Mouse (Mus musculus): ENCODE results near the gene Nif3l1. TPM values are rescaled to one million over a fixed set of nuclear protein-coding genes. Genes with fewer than 3 reads are reported as not detected.

The Nif3l1 gene
- 10 to 100 TPM; 19.0 to 21.2 TPM for total RNA-seq (2021)
- long read RNA-seq, experiment 1, transcript Nif3l1-201 (7 exons, 3,769 nt): major isoform, 20 of 29 reads
- long read RNA-seq, experiment 1, partial matches to known transcripts: 2 of 29 reads
- long read RNA-seq, experiment 1, other reads (novel, unspliced or antisense): 7 of 29 reads
- long read RNA-seq, experiment 2, transcript Nif3l1-201 (7 exons, 3,769 nt): major isoform, 23 of 33 reads
- long read RNA-seq, experiment 2, partial matches to known transcripts: 1 of 33 reads
- long read RNA-seq, experiment 2, other reads (novel, unspliced or antisense): 5 of 33 reads

DNA sequence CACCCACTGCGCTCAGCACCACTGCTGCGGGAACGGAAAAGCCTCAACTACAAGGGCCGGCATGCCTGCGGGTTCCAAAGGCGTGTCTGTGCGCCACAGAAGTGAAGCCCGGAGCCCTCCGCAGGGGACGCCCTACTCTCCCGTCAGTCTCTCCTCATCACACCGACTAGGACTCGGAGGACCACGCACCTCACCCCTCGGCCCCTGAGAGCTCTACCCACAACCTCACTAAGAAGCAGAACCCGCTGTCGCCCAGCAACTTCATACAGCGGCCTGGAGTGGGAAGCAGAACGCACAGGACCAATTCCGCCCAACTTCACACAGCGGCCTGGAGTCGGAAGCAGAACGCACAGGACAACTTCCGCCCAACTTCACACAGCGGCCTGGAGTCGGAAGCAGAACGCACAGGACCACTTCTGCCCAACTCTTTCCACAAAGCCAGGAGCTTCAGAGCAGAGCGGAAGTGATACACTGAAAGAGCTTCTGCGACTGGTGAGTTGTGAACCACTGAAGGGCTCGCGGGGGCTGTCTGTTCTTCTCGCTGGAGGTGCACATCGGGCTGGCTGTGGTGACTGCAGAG is at the start of gene Nif3l1, which contains the start of gene Ppil3:
Gene Nif3l1 (plus strand): TSS at position 9 of the 580 bp plus-strand sequence.
Gene Ppil3 (minus strand): TSS at position 344 of the 580 bp plus-strand sequence.
- peak; percentile 45 to 73 for DNase-seq (ENCODE audit: low spot score in 2 of 2)

DNA sequence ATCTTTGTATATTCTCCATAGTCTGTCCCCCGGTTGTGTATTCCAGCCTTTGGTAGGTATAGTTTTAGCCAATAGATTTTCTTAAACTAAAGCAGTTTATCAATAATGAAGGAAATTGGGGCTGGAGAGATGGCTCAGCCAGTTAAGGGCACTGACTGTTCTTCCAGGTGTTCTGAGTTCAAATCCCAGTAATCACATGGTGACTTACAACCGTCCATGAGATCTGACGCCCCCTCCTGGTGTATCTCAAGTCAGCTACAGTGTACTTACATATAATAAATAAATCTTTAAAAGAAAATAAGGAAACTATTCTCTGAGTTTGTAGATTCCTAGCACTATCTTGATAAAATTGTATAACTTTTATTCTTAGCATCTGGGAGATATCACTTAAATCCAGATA is 49.6 kb upstream of the Nif3l1 start:
- DNase-seq (ENCODE audit: low spot score in 2 of 2): no peak

DNA sequence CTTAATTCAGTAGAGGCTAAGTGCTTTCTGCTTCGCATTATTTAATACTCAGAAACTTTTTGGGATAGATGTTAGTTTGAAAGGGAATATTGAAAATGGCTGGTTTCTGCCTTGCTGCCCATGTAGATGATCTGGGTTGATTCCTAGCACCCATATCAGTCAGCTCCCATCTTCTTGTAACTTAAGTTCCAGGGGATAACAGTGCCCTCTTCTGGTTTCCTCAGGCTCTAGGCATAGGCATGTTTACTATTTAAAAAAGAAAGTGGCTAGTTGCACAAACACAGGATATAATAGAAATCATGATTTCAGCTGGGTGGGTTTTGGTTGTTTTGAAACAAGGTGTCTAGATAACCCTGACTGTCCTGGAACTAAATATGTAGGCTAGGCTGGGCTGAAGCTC is 48.8 kb upstream of the Nif3l1 start:
- DNase-seq (ENCODE audit: low spot score in 2 of 2): no peak

DNA sequence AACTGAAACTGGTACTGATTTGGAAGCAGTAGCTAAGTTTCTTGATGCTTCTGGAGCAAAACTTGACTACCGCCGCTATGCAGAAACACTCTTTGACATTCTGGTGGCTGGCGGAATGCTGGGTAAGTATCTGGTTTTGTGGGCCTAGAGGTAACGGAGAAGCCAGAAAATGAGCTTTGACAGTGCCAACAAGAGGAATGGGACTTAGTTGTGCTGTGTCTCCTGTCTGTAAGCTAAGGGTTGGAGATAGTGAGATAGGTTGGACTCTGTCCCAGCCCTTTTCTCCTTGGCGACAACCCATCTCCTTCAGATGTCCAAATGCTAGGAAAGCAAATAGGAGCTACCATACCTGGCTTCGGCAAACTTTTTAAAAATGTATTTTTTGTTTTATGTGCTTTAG is 47.2 kb upstream of the Nif3l1 start:
- DNase-seq (ENCODE audit: low spot score in 2 of 2): no peak

DNA sequence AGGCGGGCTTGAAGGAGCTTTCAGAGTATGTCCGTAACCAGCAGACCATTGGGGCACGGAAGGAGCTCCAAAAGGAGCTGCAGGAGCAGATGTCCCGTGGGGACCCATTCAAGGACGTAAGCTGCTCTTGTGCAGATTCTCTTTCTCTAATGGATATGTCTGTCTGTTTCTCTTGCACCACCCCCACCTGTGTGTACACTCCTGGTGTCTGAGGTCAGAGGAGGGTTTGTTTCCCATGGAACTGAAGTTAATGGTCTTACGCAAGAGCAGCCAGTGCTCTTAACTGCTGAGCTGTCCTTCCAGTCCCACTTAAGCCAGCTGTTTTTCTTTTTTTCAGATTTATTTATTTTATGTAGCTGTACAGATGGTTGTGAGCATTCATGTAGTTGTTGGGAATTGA is 43.6 kb upstream of the Nif3l1 start:
- no peak for DNase-seq (ENCODE audit: low spot score in 2 of 2)

DNA sequence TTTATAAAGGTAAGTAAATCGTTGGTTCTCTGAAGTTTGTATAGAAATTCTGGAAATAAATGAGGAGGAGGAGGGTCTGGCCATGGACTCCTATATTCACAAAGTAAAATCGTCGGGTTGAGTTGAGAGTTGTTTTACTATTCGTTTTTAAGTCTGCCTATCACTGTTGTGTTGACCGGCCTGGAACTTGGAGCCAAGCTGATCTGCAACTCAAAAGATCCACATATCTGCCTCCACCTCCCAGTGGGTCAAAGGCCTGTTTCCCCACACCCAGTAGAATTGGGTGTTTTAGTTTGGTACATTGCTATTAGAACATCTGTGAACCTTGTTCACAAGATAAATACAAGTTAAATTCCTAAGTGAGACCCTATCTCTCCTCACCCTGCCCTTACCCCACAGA is 41.2 kb upstream of the Nif3l1 start:
- no peak for DNase-seq (ENCODE audit: low spot score in 2 of 2)

DNA sequence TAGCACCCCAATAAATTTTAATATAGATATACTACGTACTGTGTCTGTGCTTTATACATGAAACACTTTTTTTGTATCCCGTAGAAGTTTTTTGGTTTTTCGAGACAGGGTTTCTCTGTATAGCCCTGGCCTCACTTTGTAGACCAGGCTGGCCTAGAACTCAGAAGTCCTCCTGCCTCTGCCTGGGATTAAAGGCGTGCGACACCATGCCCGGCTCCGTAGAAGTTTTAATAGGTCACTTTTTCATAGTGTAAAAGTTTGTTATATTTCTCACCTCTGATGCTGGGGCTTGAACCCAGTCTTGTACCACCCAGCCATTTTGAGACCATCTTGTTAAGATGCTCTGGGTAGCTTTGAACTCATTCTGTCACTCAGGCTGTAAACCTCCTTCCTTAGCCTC is 37.6 kb upstream of the Nif3l1 start:
- no peak for DNase-seq (ENCODE audit: low spot score in 2 of 2)

DNA sequence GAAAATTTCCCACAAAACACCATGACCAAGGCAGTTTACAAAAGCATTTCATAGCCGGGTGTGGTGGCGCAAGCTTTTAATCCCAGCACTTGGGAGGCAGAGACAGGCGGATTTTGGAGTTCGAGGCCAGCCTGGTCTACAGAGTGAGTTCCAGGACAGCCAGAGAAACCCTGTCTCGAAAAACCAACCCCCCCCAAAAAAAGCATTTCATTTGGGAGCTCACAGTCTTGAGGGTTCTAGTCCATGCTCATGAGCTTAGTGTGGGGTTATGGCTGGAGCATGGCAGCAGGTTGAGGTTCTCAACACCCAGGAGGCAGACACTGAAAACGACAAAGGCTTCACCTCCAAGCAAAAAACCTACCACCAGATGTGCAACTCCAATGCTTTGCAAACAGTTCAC is 36.8 kb upstream of the Nif3l1 start:
- no peak for DNase-seq (ENCODE audit: low spot score in 2 of 2)

DNA sequence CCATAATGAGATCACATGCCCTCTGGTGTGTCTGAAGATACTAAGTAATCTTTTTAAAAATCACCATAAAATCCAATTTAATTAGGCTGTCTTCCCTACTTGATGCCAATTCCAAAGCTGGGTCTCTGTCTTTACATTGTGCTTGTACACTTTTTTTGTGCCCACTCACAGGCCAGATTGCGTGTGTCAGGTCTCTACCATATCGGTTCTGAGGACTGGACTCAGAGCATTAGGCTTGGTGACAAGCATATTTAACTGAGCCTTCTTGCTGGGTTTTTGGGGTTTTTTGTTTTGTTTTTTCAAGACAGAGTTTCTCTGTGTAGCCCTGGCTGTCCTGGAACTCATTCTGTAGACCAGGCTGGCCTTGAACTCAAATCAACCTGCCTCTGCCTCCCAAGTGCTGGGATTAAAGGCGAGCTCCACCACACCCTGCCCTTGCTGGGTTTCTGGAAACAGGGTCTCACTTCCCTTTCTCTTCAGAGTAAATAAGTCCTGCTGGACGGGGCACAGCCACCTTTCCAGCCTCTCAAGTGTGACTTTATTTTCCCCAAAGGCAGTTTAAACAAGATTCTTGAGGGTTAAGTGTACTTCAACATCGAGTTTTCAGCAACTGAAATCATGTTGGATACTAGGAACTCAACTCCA is 35.3 kb upstream of the Nif3l1 start:
- DNase-seq (ENCODE audit: low spot score in 2 of 2): no peak

DNA sequence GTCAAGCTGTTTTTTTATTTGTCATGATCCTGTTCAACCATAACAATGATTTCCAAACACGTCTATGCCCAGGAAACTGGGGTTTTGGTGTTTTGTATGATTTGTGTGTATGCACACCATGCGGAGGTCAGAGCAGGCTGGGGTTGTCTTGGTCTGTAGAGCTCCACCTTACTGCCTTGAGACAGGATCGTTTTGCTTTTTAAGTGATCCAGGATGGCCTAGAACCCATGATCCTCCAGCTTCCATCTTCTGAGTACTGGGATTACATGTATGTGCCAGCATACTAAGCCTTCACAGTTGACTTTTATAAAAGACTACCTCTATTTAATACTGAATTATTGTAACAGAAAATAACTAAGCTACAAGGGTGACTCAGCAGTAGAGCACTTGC is 34.8 kb upstream of the Nif3l1 start:
- no peak for DNase-seq (ENCODE audit: low spot score in 2 of 2)

DNA sequence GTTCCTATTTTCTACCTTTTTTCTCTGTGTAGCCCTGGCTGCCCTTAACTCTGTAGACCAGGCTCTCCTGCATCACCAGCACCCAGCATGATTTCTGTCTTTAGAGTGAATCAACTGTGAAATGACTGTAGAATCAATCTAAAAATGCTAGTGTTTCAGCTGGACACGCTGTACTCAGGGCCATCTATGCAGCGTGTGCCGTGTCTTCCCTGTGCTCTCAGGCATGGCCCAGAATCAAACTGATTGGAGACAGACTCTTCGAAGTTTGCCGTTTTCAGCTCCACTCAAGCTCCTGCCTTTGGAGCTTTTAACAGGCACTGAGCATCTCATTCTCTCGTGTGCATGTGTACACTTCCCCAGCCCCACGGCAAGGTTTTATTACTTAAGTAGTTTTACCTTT is 34.2 kb upstream of the Nif3l1 start:
- DNase-seq (ENCODE audit: low spot score in 2 of 2): no peak

DNA sequence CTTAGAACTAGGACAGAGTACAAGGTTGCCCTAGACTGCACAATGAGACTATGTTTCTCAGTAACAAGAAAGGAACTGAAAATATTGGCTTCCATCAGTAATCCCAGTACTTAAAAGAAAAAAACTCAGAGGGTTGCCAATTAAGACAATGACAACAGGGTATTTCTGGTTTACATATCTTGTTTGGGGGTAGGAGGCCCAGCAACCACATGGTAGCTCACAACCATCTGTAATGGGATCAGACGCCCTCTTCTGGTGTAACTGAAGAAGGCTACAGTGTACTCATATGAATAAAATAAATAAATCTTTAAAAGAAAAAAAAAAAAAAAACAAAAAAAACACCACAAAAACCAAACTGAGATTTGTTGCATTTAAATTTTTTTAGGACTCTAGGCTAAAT is 29.5 kb upstream of the Nif3l1 start:
- DNase-seq (ENCODE audit: low spot score in 2 of 2): no peak

DNA sequence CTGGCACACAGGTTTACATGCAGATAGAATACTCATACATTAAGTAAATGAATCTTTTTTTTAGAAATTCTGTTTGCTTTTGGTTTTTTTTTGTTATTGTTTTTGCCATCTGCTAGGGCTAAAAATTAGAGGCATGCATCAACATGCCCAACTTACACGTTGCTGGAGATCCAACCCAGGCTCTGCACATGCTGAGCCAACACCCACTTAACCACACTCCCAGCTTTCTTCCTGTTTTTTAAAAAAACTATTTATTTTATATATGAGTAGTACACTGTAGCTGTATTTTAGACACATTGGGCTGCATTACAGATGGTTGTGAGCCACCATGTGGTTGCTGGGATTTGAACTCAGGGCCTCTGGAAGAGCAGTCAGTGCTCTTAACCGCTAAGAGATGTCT is 28.9 kb upstream of the Nif3l1 start:
- no peak for DNase-seq (ENCODE audit: low spot score in 2 of 2)

DNA sequence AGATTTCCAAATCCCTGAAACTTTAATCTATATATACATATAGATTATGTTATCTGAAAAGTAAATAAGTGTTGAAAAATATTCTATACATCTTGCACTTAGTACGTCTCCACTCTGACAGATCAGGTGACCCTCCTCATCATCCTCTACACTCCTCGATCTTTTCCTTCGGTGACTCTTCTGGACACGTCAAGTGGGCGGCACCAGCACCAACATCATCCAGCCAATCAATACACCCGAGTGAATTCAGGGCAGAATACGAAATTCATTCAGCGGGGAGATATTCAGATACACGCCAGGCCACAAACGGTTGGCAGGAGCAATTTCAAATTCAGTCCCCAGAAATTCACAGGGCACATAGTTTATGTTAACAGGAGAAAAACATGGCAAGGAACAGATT is 24.9 kb upstream of the Nif3l1 start:
- no peak for DNase-seq (ENCODE audit: low spot score in 2 of 2)

DNA sequence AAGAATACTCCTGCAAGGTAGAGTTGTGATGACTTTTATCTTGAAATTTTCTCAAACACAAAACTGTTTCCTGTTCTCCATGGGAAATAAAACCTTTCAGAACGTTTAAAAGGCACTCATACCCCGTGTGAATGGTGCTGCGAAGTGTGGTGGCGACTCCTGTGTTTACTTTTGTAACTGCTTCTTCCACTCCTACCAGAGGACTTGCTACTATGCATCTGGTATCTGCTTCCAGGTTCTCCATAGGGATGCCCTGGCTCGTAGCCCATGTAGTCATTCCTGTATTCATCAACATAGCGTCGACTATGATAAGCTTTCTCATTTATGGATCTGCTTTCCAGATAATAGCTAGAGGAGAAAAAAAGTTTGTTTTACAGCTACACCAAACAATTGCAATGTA is 24.0 kb upstream of the Nif3l1 start:
- DNase-seq (ENCODE audit: low spot score in 2 of 2): no peak

DNA sequence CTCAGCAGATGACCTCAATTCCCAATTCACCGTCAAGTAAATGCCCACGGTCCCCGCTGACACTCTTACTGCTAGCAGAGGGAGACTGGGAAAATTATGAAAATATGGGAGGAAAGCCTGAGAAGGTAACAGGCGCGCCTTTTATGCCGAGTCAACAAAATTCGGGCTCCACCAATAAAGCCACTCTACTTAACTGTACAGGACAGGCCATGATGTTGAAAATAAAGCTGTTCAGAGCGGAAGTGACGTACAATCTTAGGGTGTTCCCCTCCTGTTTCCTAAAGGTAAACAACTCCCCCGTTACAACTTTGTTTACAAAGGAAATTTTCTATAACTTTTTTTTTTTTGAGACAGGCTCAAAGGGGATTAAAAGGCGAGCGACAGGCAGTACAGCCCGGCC is 22.1 kb upstream of the Nif3l1 start:
- no peak for DNase-seq (ENCODE audit: low spot score in 2 of 2)

DNA sequence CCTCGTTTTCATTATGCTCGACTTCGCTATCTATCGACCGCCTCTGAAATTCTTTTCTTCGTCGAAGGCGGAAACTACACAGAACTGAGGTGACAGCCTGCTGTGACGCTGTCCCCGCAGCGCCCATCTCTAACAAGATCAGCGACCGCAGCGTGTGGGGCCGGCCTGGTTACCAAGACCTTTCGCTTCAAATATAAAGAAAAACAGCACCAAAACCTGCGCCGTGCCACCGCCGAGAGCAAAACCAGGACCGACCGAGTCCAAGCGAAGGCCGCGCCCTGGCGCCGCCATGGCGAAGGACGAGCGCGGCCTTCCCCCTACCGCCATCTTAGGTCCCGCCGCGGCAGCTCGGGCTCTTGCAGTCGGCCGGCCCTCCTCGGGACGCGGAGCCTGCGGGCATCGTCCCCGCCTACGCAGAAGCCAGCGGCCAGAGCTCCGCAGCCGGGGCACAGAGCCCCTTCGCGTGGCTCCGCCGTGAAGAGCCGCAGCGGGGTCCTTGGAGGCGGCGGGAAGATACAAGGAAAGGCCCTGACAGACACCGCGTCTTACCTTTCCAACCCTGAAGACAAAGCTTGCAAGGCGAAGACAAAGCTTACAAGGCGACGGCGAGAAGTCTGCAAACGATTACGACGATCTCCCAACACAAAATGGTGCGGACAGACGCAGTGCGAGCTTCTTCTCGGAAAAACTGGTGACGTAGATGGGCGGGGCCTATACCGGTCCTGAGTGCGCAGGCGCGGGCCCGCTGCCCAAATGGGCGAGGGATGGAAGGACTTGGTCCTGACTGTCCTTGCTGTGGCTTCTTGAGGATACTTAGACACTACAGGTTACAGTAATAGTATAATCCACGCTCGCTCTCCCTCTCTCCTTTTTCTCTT is 21.3 kb upstream of the Nif3l1 start, which contains the start of gene Clk1:
Gene Clk1 (minus strand): TSS at position 696 of the 878 bp plus-strand sequence.
- peak; percentile 94 to 97 for DNase-seq (ENCODE audit: low spot score in 2 of 2)

DNA sequence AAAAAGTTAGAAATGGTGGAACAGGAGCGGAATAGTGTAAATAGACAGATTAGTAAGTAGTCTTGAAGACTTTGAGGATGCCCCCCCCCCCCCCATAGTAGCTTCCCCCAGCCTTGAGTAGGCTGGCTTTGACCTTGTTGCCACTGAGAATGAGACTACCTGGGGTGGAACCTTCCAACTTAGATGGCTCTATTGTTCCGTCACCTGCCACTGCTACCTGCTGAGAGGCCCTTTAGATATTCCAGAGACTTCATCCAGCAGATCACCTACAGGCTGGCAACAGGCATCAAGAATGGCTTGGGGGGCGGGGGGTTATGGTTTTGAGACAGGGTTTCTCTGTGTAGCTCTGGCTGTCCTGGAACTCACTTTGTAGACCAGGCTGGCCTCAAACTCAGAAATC is 20.4 kb upstream of the Nif3l1 start:
- DNase-seq (ENCODE audit: low spot score in 2 of 2): no peak

DNA sequence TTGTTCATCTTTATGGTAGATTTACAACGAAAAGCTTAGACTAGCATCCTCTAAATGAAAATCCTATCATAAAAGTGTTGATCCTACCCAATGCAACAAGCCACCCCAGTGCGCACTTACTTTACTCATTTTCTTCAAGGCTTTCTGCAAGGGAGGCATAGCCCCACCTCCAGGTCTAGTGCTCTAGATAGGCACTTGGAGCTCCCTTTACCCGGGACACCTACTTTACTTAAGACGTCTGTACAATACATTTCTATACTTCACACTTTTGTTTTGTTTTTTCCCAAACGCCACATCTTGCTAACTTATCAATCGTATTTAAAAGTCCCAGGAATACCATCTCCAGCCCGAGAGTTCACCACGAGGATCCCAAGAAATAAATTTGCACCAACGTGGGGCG is 260 bp upstream of the Nif3l1 start:
- no peak for DNase-seq (ENCODE audit: low spot score in 2 of 2)

DNA sequence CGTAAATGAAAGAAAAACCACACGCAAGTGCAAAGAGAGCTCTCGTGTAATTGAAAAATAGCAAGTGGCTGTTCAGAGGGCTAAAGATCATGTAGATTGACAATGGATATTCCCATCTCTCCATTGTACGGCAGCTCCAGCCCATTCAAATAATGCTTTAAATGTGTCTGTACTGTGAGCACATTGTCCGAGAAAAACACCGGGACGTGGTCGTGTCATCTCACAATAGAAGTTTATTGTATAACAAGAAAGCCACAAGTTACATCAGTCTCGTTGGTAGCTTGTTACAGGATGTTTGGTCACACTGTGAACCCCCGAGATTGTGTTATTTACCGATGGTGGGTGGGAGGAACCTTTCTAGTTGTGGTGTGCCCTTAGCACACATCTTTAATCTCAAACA is 910 bp downstream of the Nif3l1 start:
- DNase-seq (ENCODE audit: low spot score in 2 of 2): no peak

DNA sequence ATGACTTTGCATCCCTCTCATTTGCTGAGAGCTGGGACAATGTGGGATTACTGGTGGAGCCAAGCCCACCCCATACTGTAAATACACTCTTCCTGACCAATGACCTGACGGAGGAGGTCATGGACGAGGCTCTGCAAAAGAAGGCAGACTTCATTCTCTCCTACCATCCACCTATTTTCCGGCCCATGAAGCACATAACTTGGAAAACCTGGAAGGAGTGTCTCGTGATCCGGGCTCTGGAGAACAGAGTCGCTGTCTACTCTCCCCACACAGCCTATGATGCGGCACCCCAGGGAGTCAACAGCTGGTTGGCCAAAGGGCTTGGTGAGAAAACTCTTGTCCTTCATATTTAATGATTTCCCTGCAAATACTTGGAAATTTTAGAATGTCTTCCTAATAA is 2.8 kb downstream of the Nif3l1 start:
- no peak for DNase-seq (ENCODE audit: low spot score in 2 of 2)

DNA sequence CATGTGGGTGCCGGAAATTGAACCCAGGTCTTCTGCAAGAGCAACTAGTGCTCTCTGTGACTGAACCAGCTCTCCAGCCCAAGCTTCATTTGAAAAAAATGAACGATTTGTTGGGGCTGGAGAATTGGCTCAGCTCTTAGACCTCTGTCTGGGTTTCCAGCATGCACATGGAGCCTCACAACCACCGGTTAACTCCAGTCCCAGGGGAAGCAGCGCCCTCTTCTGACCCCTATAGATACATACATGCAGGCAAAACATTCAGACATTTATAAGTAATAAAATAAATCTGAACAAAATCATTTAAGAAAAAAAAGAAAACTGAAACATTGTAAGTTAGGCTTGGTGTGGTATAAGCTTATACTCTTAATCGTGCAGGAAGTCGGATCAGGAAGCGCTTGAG is 3.4 kb downstream of the Nif3l1 start:
- no peak for DNase-seq (ENCODE audit: low spot score in 2 of 2)

All from adrenal gland, postnatal 4 days (tissue).